Mouse (Mus musculus) liver, postnatal 0 days (tissue): Measurements from ENCODE around the gene Bbs2.

ENCODE experiments used
- CTCF ChIP-seq: sonication (generic); IDR thresholded peaks from 2 replicates; pipeline ENCODE4 v1.5.1; 2016; ENCODE audit warnings: antibody characterized with exemption, low read depth
- EP300 ChIP-seq: IDR thresholded peaks from 2 replicates; pipeline ENCODE4 v1.6.1; 2016; ENCODE audit warnings: antibody characterized with exemption, low read depth, mild to moderate bottlenecking

- TF ChIP-seq CTCF: no peak
- TF ChIP-seq EP300: no peak
These were observed 9.0 kb downstream of the Bbs2 start for GRCm38 (mm10) chr8:94089715-94090114.
